In genomic region chr1:168383832-168384593, GRCm38 (mm10) we compare ENCODE assay signal across 8 mouse cellular contexts. TPM values are rescaled to one million over a fixed set of nuclear protein-coding genes. Genes with fewer than 3 reads are reported as not detected.
A peak's percentile ranks its signal among the peaks of the same experiment; 100 is the strongest.
DNase-seq lines count a peak whose midpoint lies in the region; ATAC-seq and TF ChIP-seq lines count a peak whose summit lies in the region.

No protein-coding gene starts in this region.

- peak overlapping the region; percentile 11; the same call in 1 of the 2 replicates for H3K9ac ChIP-seq in lung, embryonic 16.5 days (ENCODE audit: low read length)
- no peak overlapping the region for H3K9ac ChIP-seq in forebrain, postnatal 0 days

- 49% methylated on average over 5 of the region's 5 CpGs for WGBS in lung, embryonic 16.5 days
- 27% methylated on average over 5 of the region's 5 CpGs for WGBS in forebrain, postnatal 0 days
- WGBS in cerebellum, adult 2 months: 80% methylated on average over 5 of the region's 5 CpGs

- no peak for DNase-seq in lung, postnatal 25 days (ENCODE audit: low spot score)
- peak; percentile 61 for DNase-seq in forebrain, postnatal 0 days
- DNase-seq in kidney, postnatal 14 days: peak; percentile 72
- DNase-seq in retina, postnatal 1 day: peak; percentile 76
- DNase-seq in cerebellum, adult 2 months: no peak
- DNase-seq in urinary bladder, postnatal 14 days (ENCODE audit: low spot score): no peak
- no peak for DNase-seq in urinary bladder, adult 2 months (ENCODE audit: low spot score)

- H3K4me1 ChIP-seq in lung, embryonic 16.5 days (replicated peaks; ENCODE audit: control insufficient read depth, insufficient read depth, low read length): peaks cover 70% of the 10 kb centered on the region
- H3K4me1 ChIP-seq in forebrain, postnatal 0 days (ENCODE audit: insufficient read depth): peaks cover 52% of the 10 kb centered on the region
- peaks cover 30% of the 10 kb centered on the region for H3K4me1 ChIP-seq in cerebellum, adult 2 months (ENCODE audit: control insufficient read depth, insufficient read depth, low read length)

- no peak for TF ChIP-seq POLR2A in cerebellum, adult 2 months (IDR thresholded peaks at IDR 0.05; ENCODE audit: borderline replicate concordance, insufficient read depth, low read length)

- H3K27me3 ChIP-seq in lung, embryonic 16.5 days (ENCODE audit: control insufficient read depth, insufficient read depth, low read depth, low read length): no peaks in the 10 kb centered on the region
- H3K27me3 ChIP-seq in forebrain, postnatal 0 days (ENCODE audit: insufficient read depth, low read length): no peaks in the 10 kb centered on the region
- no peaks in the 10 kb centered on the region for H3K27me3 ChIP-seq in cerebellum, adult 2 months (ENCODE audit: control insufficient read depth, insufficient read depth, low read length)

- no peak overlapping the region for H3K4me3 ChIP-seq in lung, embryonic 16.5 days (ENCODE audit: low read length)
- H3K4me3 ChIP-seq in forebrain, postnatal 0 days (ENCODE audit: low read depth, low read length): no peak overlapping the region
- H3K4me3 ChIP-seq in cerebellum, adult 2 months (replicated peaks; ENCODE audit: insufficient read depth, low read depth, low read length): no peak overlapping the region

- H3K4me2 ChIP-seq in lung, embryonic 16.5 days (ENCODE audit: low read depth, low read length): no peak overlapping the region
- 0 out of 2 replicates have a peak overlapping the region, but pooled peaks have one; percentile 13 for H3K4me2 ChIP-seq in forebrain, postnatal 0 days (ENCODE audit: low read depth)

- H3K9me3 ChIP-seq in lung, embryonic 16.5 days (ENCODE audit: control insufficient read depth, low read length): no peaks in the 10 kb centered on the region
- no peaks in the 10 kb centered on the region for H3K9me3 ChIP-seq in forebrain, postnatal 0 days (ENCODE audit: low read length)

- peak overlapping the region; percentile 60 for H3K27ac ChIP-seq in lung, embryonic 16.5 days (ENCODE audit: low read length)
- peak overlapping the region; percentile 57 for H3K27ac ChIP-seq in forebrain, postnatal 0 days (ENCODE audit: low read depth, low read length)
- no peak overlapping the region for H3K27ac ChIP-seq in cerebellum, adult 2 months (ENCODE audit: insufficient read depth, low read length)

- TF ChIP-seq CTCF in forebrain, postnatal 0 days (IDR thresholded peaks at IDR 0.05; ENCODE audit: low read depth): no peak
- TF ChIP-seq CTCF in cerebellum, adult 2 months (IDR thresholded peaks at IDR 0.05; ENCODE audit: borderline replicate concordance, insufficient read depth, low read depth, low read length): no peak

- ATAC-seq in lung, embryonic 16.5 days (ENCODE audit: low read depth): no peak
- ATAC-seq in forebrain, postnatal 0 days: peak; percentile 84

- H3K36me3 ChIP-seq in lung, embryonic 16.5 days (ENCODE audit: control insufficient read depth, insufficient read depth, low read length): no peaks in the 10 kb centered on the region
- H3K36me3 ChIP-seq in forebrain, postnatal 0 days (ENCODE audit: insufficient read depth): no peaks in the 10 kb centered on the region

RNA-seq across cellular contexts. Expression of gene Pbx1, which starts 48.1 kb away (rescaled TPM):
- polyA plus RNA-seq in lung, embryonic 16.5 days (2015; fragmentation: Nextera tagmentation; extraction: Ambion mirVana): 34.0 and 34.3 TPM in 2 replicates
- 79.2 and 95.9 TPM in 2 replicates for total RNA-seq in forebrain, postnatal 0 days (2014; rRNA removed)
- polyA plus RNA-seq in forebrain, postnatal 0 days (2015; fragmentation: Nextera tagmentation; extraction: Ambion mirVana): 52.6 and 60.5 TPM in 2 replicates
- 34.9 and 38.1 TPM in 2 replicates for polyA plus RNA-seq in cerebellum, adult 2 months (2012; rRNA removed)
- polyA plus RNA-seq in urinary bladder, adult 2 months (2012; rRNA removed): 77.8 and 103 TPM in 2 replicates

Comparison
In these comparisons a context has a peak if more than half of its experiments do, and no peak if none do; other contexts are left out.
1. DNase-seq: peak in forebrain, postnatal 0 days (single experiment), kidney, postnatal 14 days (single experiment) and retina, postnatal 1 day (single experiment); none in lung, postnatal 25 days (single experiment), cerebellum, adult 2 months (0 of 2), urinary bladder, postnatal 14 days (single experiment) and urinary bladder, adult 2 months (single experiment).